Mouse (Mus musculus): ENCODE measurements around the gene Olfr1029.
"Not testable (repeated sequence)": the region's sequence is repeated elsewhere in the genome, so short reads cannot be mapped to it uniquely, and the experiment has no call there.

Olfr1029 gene

GRCm38 (mm10) chr2:85973595-85973994, at the start of gene Olfr1029:
Gene Olfr1029 (plus strand): TSS chr2:85973895.
- DNase-seq: no peak

- DNase-seq: no peak
These were observed 23.6 kb upstream of the Olfr1029 start, which contains the start of gene Olfr1028 for GRCm38 (mm10) chr2:85950137-85950536. Gene Olfr1028 (plus strand): TSS chr2:85950437.

DNA sequence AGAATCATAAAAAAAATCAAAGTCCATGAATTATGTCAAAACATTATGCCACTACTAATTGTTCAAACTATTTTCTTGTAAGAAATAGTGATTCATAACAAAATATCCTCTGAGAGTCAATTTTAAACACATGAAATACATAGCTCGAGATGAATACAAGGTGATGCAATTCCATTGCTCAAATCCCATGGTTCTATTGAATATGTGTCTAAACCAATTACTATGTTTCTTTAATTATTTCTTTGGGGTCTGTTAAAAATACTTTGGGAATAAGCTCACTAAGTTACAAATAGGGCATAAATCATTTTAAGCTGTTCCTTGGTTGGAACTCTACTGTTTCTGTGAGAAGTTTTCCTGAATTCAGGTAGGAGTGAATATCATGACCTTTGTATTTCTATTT, 5.3 kb downstream of the Olfr1029 start, which contains the start of gene Olfr1030:
Gene Olfr1030, plus strand, starts transcription at position 301 of the 400 bp plus-strand sequence.
- DNase-seq: no peak

GRCm38 (mm10) chr2:85990004-85990403, 16.3 kb downstream of the Olfr1029 start, which contains the start of gene Olfr1031:
Gene Olfr1031 (plus strand): TSS chr2:85990304.
- no peak for DNase-seq

- no peak for DNase-seq
These were observed 31.5 kb downstream of the Olfr1029 start, which contains the start of gene Olfr1032 for GRCm38 (mm10) chr2:86005240-86005639. Gene Olfr1032 (plus strand): TSS chr2:86005540.

- DNase-seq: peak; percentile 38
These were observed 46.7 kb downstream of the Olfr1029 start, which contains the start of gene Olfr1033 for GRCm38 (mm10) chr2:86020406-86020805. Gene Olfr1033 (plus strand): TSS chr2:86020633.

GRCm38 (mm10) chr2:86021518-86021917, 47.8 kb downstream of the Olfr1029 start:
- not testable (repeated sequence) for DNase-seq

All from retina, postnatal 1 day (tissue).